Mouse (Mus musculus) adipocyte (in vitro differentiated cells): ENCODE data around the gene Thtpa.

Experiments
- DNase-seq: peaks from one replicate; pipeline ENCODE4 v3.0.0-alpha.2; 2016; ENCODE audit warnings: low spot score

Thtpa gene

GRCm38 (mm10) chr14:55094704-55095231, at the start of gene Thtpa:
Gene Thtpa (plus strand): TSS chr14:55094784.
- peak; percentile 62 for DNase-seq

- no peak for DNase-seq
Observed at GRCm38 (mm10) chr14:55047971-55048531, 46.5 kb upstream of the Thtpa start.

GRCm38 (mm10) chr14:55052496-55052895, 42.1 kb upstream of the Thtpa start:
- no peak for DNase-seq

- DNase-seq, result no peak
Observed at GRCm38 (mm10) chr14:55053050-55053449, 41.5 kb upstream of the Thtpa start.

- DNase-seq, result no peak
Observed at GRCm38 (mm10) chr14:55053708-55054190, 40.8 kb upstream of the Thtpa start.

- no peak for DNase-seq
Observed at GRCm38 (mm10) chr14:55054191-55054749, 40.3 kb upstream of the Thtpa start.

- DNase-seq, result no peak
Observed at GRCm38 (mm10) chr14:55055167-55055834, 39.3 kb upstream of the Thtpa start.

- DNase-seq, result no peak
Observed at GRCm38 (mm10) chr14:55059009-55059408, 35.6 kb upstream of the Thtpa start.

GRCm38 (mm10) chr14:55059931-55060330, 34.7 kb upstream of the Thtpa start:
- DNase-seq, result no peak

GRCm38 (mm10) chr14:55061845-55062244, 32.7 kb upstream of the Thtpa start:
- DNase-seq, result no peak

GRCm38 (mm10) chr14:55062626-55063025, 32.0 kb upstream of the Thtpa start:
- DNase-seq, result no peak

GRCm38 (mm10) chr14:55063117-55063516, 31.5 kb upstream of the Thtpa start:
- no peak for DNase-seq

GRCm38 (mm10) chr14:55063581-55064381, 30.8 kb upstream of the Thtpa start:
- no peak for DNase-seq

GRCm38 (mm10) chr14:55064481-55065370, 29.9 kb upstream of the Thtpa start:
- no peak for DNase-seq

- no peak for DNase-seq
Observed at GRCm38 (mm10) chr14:55065391-55065790, 29.2 kb upstream of the Thtpa start.

- DNase-seq, result no peak
Observed at GRCm38 (mm10) chr14:55066042-55066441, 28.5 kb upstream of the Thtpa start.

- no peak for DNase-seq
Observed at GRCm38 (mm10) chr14:55071756-55072155, 22.8 kb upstream of the Thtpa start.

GRCm38 (mm10) chr14:55074416-55074815, 20.2 kb upstream of the Thtpa start:
- DNase-seq, result no peak

- DNase-seq, result no peak
Observed at GRCm38 (mm10) chr14:55076224-55076623, 18.4 kb upstream of the Thtpa start.

GRCm38 (mm10) chr14:55076956-55077355, 17.6 kb upstream of the Thtpa start:
- no peak for DNase-seq
